In the genomic region with DNA sequence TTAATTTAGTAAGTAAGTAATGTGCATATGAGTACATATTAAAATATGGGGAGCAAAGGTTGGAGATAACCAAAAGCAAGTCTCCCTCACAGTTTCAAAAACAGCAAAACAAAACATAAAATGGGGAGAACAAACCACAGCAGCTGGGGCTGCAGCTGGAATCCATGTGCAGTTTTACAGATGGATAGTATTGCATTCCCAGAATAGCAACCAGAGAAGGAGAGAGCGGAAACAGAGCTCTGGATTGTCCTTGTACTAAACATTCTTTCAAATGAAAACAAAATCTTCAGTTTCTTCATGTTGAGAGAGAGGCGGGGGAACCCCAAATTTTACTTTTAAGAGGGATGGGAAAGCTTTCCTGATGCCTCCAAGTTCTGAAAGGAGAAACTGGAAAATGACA, we compare ENCODE assay signal across 16 mouse cellular contexts. TPM values are rescaled to one million over a fixed set of nuclear protein-coding genes. Genes with fewer than 3 reads are reported as not detected.
DNase-seq lines count a peak whose midpoint lies in the region; ATAC-seq and TF ChIP-seq lines count a peak whose summit lies in the region.
"Had no signal": no experiment of that assay in that cellular context is flagged by ENCODE, and none has a peak within 500 bp of the region (broad histone marks: within the 10 kb centered on the region; RNA-seq: fewer than 3 reads in every experiment).

No protein-coding gene starts in this region.

- 51% methylated on average over 2 of the region's 2 CpGs for WGBS in heart, embryonic 14.5 days
- 61% methylated on average over 2 of the region's 2 CpGs for WGBS in lung, embryonic 14.5 days
- WGBS in limb, embryonic 15.5 days = 49% methylated on average over 2 of the region's 2 CpGs
- WGBS in hindbrain, embryonic 14.5 days = 79% methylated on average over 2 of the region's 2 CpGs

- no peaks in the 10 kb centered on the region for H3K27me3 ChIP-seq in heart, embryonic 14.5 days (ENCODE audit: control insufficient read depth, insufficient read depth, low read length)
- no peaks in the 10 kb centered on the region for H3K27me3 ChIP-seq in lung, embryonic 14.5 days (ENCODE audit: insufficient read depth, low read length)
- peaks cover 3% of the 10 kb centered on the region; the same call in 1 of the 2 replicates for H3K27me3 ChIP-seq in limb, embryonic 15.5 days
- H3K27me3 ChIP-seq in hindbrain, embryonic 14.5 days (ENCODE audit: control insufficient read depth, insufficient read depth, low read length) = peaks cover 22% of the 10 kb centered on the region
- H3K27me3 ChIP-seq: forebrain, embryonic 13.5 days; megakaryocyte, embryonic 14.5 days had no signal

- DNase-seq in heart, postnatal 25 days (ENCODE audit: low spot score) = no peak
- peak; percentile 19 for DNase-seq in lung, embryonic 14.5 days
- DNase-seq in lung, postnatal 25 days (ENCODE audit: low spot score) = no peak
- no peak for DNase-seq in adrenal gland, adult 2 months
- no peak for DNase-seq in hindbrain, embryonic 14.5 days (ENCODE audit: low spot score)
- DNase-seq: cerebellum, adult 11-12 months; right cerebral cortex, postnatal 4 days; thymus, adult 2 months had no signal

- no peaks in the 10 kb centered on the region for H3K36me3 ChIP-seq in heart, embryonic 14.5 days (ENCODE audit: control insufficient read depth, insufficient read depth, low read length)
- no peaks in the 10 kb centered on the region for H3K36me3 ChIP-seq in lung, embryonic 14.5 days (ENCODE audit: insufficient read depth)
- no peaks in the 10 kb centered on the region for H3K36me3 ChIP-seq in limb, embryonic 15.5 days
- no peaks in the 10 kb centered on the region for H3K36me3 ChIP-seq in hindbrain, embryonic 14.5 days (replicated peaks; ENCODE audit: control insufficient read depth, insufficient read depth)
- H3K36me3 ChIP-seq: embryonic facial prominence, embryonic 12.5 days; limb, embryonic 12.5 days had no signal

- H3K4me3 ChIP-seq in heart, embryonic 14.5 days (ENCODE audit: control insufficient read depth in 1 of 2, insufficient read depth in 1 of 2, low read depth in 1 of 2, low read length in 2 of 2) = no peak overlapping the region
- H3K4me3 ChIP-seq in lung, embryonic 14.5 days (ENCODE audit: low read depth, low read length) = no peak overlapping the region
- no peak overlapping the region for H3K4me3 ChIP-seq in embryonic fibroblast, embryonic 13.5 days (ENCODE audit: insufficient read depth, low read length)
- no peak overlapping the region for H3K4me3 ChIP-seq in limb, embryonic 15.5 days
- H3K4me3 ChIP-seq in hindbrain, embryonic 14.5 days (replicated peaks; ENCODE audit: low read length) = no peak overlapping the region
- H3K4me3 ChIP-seq: embryonic facial prominence, embryonic 12.5 days; forebrain, embryonic 13.5 days; limb, embryonic 12.5 days; megakaryocyte, embryonic 14.5 days had no signal

- H3K9me3 ChIP-seq in heart, embryonic 14.5 days (ENCODE audit: control insufficient read depth, low read length) = no peaks in the 10 kb centered on the region
- H3K9me3 ChIP-seq in lung, embryonic 14.5 days (ENCODE audit: low read depth, low read length) = no peaks in the 10 kb centered on the region
- no peaks in the 10 kb centered on the region for H3K9me3 ChIP-seq in limb, embryonic 15.5 days
- H3K9me3 ChIP-seq in hindbrain, embryonic 14.5 days (ENCODE audit: control insufficient read depth, low read length) = no peaks in the 10 kb centered on the region
- H3K9me3 ChIP-seq: embryonic facial prominence, embryonic 12.5 days; forebrain, embryonic 13.5 days; limb, embryonic 12.5 days; megakaryocyte, embryonic 14.5 days had no signal

- no peaks in the 10 kb centered on the region; a peak in 1 of 4 replicates for H3K4me1 ChIP-seq in heart, embryonic 14.5 days (ENCODE audit: control insufficient read depth in 2 of 2, insufficient read depth in 2 of 2, low read length in 2 of 2)
- H3K4me1 ChIP-seq in lung, embryonic 14.5 days (ENCODE audit: insufficient read depth) = no peaks in the 10 kb centered on the region
- no peaks in the 10 kb centered on the region for H3K4me1 ChIP-seq in embryonic fibroblast, embryonic 13.5 days (ENCODE audit: control insufficient read depth, insufficient read depth, low read length)
- H3K4me1 ChIP-seq in limb, embryonic 15.5 days = no peaks in the 10 kb centered on the region
- H3K4me1 ChIP-seq in hindbrain, embryonic 14.5 days (replicated peaks; ENCODE audit: control insufficient read depth, insufficient read depth, low read length) = no peaks in the 10 kb centered on the region
- H3K4me1 ChIP-seq: embryonic facial prominence, embryonic 12.5 days; forebrain, embryonic 13.5 days; limb, embryonic 12.5 days had no signal

- TF ChIP-seq CTCF in lung, embryonic 14.5 days (IDR thresholded peaks at IDR 0.05; ENCODE audit: low read depth) = no peak
- TF ChIP-seq CTCF in embryonic fibroblast, embryonic 13.5 days (IDR thresholded peaks at IDR 0.05; ENCODE audit: borderline replicate concordance, insufficient read depth, low read length) = no peak

- intact Hi-C loops in heart, postnatal 25 days (cut with DNase I) = no loop called here

- TF ChIP-seq POLR2A in embryonic fibroblast, embryonic 13.5 days (IDR thresholded peaks at IDR 0.05; ENCODE audit: low read depth, low read length) = no peak

- peak overlapping the region; percentile 23; the same call in 1 of the 2 replicates for H3K4me2 ChIP-seq in heart, embryonic 14.5 days (ENCODE audit: low read length)
- no peak overlapping the region for H3K4me2 ChIP-seq in lung, embryonic 14.5 days
- no peak overlapping the region for H3K4me2 ChIP-seq in limb, embryonic 15.5 days
- H3K4me2 ChIP-seq in hindbrain, embryonic 14.5 days (replicated peaks) = no peak overlapping the region
- H3K4me2 ChIP-seq: embryonic facial prominence, embryonic 12.5 days; forebrain, embryonic 13.5 days; limb, embryonic 12.5 days had no signal

- no peak overlapping the region for H3K9ac ChIP-seq in heart, embryonic 14.5 days (ENCODE audit: low read length)
- H3K9ac ChIP-seq in lung, embryonic 14.5 days = no peak overlapping the region
- no peak overlapping the region for H3K9ac ChIP-seq in limb, embryonic 15.5 days
- H3K9ac ChIP-seq in hindbrain, embryonic 14.5 days = no peak overlapping the region
- H3K9ac ChIP-seq: embryonic facial prominence, embryonic 12.5 days; forebrain, embryonic 13.5 days; limb, embryonic 12.5 days had no signal

- ATAC-seq in heart, embryonic 14.5 days (ENCODE audit: insufficient number of reproducible peaks, insufficient read depth, low FRiP score, low read depth) = no peak
- ATAC-seq in lung, embryonic 14.5 days (ENCODE audit: insufficient read depth) = no peak
- ATAC-seq in limb, embryonic 15.5 days (ENCODE audit: insufficient number of reproducible peaks, low FRiP score, low TSS enrichment, low read depth) = no peak
- ATAC-seq in hindbrain, embryonic 14.5 days (ENCODE audit: low FRiP score) = no peak
- ATAC-seq: forebrain, embryonic 13.5 days; hindbrain, embryonic 16.5 days had no signal

- H3K27ac ChIP-seq in heart, embryonic 14.5 days (replicated peaks in 1 of 2; ENCODE audit: control insufficient read depth in 1 of 2, insufficient read depth in 1 of 2, low read depth in 2 of 2, low read length in 2 of 2) = peak overlapping the region in 1 of 2 experiments; percentile 53; a peak in 2 of 4 replicates
- no peak overlapping the region for H3K27ac ChIP-seq in lung, embryonic 14.5 days (ENCODE audit: low read depth)
- peak overlapping the region; percentile 10 for H3K27ac ChIP-seq in embryonic fibroblast, embryonic 13.5 days (ENCODE audit: insufficient read depth, low read length)
- 0 out of 2 replicates have a peak overlapping the region, but pooled peaks have one; percentile 43 for H3K27ac ChIP-seq in limb, embryonic 15.5 days
- H3K27ac ChIP-seq in hindbrain, embryonic 14.5 days = no peak overlapping the region
- H3K27ac ChIP-seq: embryonic facial prominence, embryonic 12.5 days; forebrain, embryonic 13.5 days; limb, embryonic 12.5 days had no signal

RNA-seq across cellular contexts. Expression of gene Hccs, which starts 58.0 kb away (rescaled TPM):
- 52.4 and 56.1 TPM in 2 replicates for polyA plus RNA-seq in heart, embryonic 14.5 days (2014; fragmentation: Nextera tagmentation; extraction: Ambion mirVana)
- 10 to 100 TPM; 68.5 to 86.3 TPM for total RNA-seq in heart, postnatal 25 days (2021)
- polyA plus RNA-seq in lung, embryonic 14.5 days (2014; fragmentation: Nextera tagmentation; extraction: Ambion mirVana) = 30.2 and 33.9 TPM in 2 replicates
- 21.1 and 26.4 TPM in 2 replicates for polyA plus RNA-seq in embryonic fibroblast, embryonic 13.5 days (2011; ENCODE audit: insufficient read length, low read depth, missing spikeins)
- 29.7 and 30.3 TPM in 2 replicates for polyA plus RNA-seq in limb, embryonic 15.5 days (2015; fragmentation: Nextera tagmentation; extraction: Ambion mirVana)
- 10 to 100 TPM; 24.6 to 27.1 TPM for total RNA-seq in adrenal gland, adult 2 months (2021)
- 7.0 and 9.0 TPM in 2 replicates for polyA plus RNA-seq in adrenal gland, adult 2 months (2012; rRNA removed)
- 40.6 and 44.8 TPM in 2 replicates for polyA plus RNA-seq in hindbrain, embryonic 14.5 days (2014; fragmentation: Nextera tagmentation; extraction: Ambion mirVana)

Comparison
In these comparisons a context has a peak if more than half of its experiments do, and no peak if none do; other contexts are left out.
1. H3K27ac ChIP-seq: peak in embryonic fibroblast, embryonic 13.5 days (single experiment) and limb, embryonic 15.5 days (single experiment); none in lung, embryonic 14.5 days (single experiment) and hindbrain, embryonic 14.5 days (single experiment).